Mouse (Mus musculus): ENCODE measurements at regions not wholly inside any gene's neighbourhood (a gene's known extent, or its start where the extent isn't known, plus 50 kb on each side); places are given as distances from the start of the nearest gene placed in this dataset.

DNA sequence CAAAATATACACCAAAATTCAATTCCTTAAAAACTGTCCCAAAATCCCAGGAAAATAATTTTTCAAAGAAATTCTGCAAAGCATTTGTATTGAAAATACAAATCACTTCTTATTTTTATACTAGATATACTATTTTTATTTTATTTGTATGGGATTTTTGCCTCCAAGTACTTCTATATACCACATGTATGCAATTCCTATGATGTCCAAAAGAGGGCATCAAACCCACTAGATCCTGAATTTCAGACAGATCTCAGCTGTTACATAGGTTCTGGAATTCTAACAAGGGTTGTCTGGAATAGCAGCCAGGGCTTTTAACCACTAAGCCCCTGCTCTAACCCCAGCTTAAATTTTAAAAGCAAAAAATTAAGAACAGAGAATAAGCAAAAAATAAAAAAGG lies 185.2 kb upstream of the Dgkb start:
- CTCF ChIA-PET: interaction anchor here in 1 of 4 experiments (0.7 kb wide), 1 partner anchor 141 kb away, joined by 3 read pairs; no protein-coding TSS in a partner anchor
- POLR2A ChIA-PET: no interaction called here

DNA sequence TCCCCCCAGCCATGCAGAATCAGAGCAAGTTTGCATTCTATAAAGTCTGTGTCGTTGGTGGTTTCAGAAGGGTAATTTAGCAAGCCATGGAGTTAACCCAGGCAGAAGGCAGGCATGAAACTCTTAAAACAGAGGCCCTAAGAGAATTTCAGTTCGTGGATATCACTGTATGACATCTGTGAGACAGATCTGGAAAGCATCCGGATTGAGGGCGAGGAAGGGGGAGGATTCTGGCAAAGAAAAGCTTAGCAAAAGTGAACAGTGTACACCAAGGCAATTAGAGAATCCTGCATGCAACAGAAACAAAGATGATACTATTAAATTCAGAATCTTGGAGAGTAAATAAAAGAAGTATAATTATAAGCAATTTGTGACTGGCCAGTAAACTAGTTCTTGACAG lies 184.2 kb upstream of the Dgkb start:
- CTCF ChIA-PET: no interaction called here
- POLR2A ChIA-PET: interaction anchor here in 1 of 4 experiments (0.5 kb wide), 1 partner anchor 658 kb away, joined by 5 read pairs; no protein-coding TSS in a partner anchor

DNA sequence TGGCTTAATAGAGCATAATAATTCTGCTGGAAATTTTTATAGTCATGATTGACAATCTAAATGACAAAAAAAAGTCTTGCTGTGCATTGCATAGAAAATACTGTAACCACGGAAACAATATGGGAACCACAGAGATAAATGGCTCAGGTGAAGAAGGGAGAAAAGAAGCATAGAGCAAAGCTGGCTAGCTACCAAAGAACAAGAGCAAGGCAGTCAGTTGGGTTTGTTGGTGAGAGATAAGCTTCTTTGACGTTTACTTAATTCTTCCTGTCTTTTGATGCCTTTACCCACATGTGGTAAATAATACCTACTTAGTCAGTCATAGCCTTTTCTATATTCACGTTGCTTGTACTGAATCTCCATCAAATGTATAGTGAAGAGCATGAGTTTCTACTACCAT lies 171.3 kb upstream of the Dgkb start:
- POLR2A ChIA-PET: no interaction called here
- CTCF ChIA-PET: no interaction called here

DNA sequence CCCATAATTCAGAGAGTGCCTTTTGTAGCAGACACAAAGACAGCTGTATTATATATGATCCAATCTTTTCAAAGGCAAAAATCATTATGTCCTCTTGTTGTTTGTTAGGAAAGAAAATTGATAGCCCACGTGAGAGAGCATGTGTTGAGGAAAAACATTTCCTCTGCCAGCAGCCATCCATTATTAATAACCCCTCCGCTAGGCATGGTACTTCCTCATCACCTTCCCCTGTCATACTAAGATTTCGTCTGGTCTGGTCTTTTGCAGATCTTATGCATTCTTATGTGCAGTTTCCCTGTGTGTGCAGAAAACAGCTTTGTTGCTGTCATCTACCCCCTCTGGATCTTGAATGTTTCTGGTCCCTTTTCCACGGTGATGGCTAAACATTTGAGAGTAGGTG lies 164.2 kb upstream of the Dgkb start:
- POLR2A ChIA-PET: no interaction called here

DNA sequence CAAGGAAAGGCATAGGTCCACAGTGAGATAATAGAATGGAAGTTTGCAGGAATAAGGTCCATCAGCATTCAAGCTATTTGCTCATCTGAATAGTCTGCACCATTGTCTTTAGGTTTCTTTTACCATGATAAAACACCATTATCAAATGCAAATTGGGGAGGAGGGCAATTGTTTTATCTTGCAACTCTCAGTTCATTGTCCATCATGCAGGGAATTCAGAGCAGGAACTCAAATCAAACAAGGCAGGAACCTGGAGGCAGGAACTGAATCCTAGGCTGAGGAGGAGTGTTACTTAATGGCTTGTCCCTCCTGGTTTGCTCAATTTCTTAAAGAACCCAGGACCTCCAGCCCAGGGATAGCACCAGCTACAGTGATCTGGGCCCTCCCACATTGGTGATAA lies 163.3 kb upstream of the Dgkb start:
- ChIA-PET CTCF (no interaction called here), POLR2A (no interaction called here)

More for the DNA sequence above, 164.2 kb upstream of the Dgkb start:
- CTCF ChIA-PET: no interaction called here

DNA sequence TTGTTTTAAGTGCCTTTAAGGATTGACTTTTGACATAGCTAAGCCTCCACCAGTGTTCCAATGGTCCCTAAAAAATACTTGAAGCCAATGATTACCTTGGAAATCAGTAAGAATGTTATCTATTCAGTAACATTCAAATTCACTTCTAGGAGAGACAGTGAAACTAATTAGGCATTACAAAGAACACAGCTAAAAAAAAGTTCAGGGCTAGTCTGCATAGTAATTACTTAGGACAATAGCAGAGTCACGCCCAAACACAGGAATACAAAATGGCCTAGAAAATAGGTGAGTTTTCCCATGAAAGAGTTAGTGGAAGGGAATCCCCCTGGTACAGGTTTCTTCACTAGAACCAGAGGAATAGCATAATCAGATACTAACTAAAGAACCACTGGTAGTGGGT lies 157.5 kb upstream of the Dgkb start:
- POLR2A ChIA-PET: interaction anchor here in 1 of 4 experiments (0.6 kb wide), 1 partner anchor 184 kb away, joined by 4 read pairs; no protein-coding TSS in a partner anchor
- CTCF ChIA-PET: no interaction called here

DNA sequence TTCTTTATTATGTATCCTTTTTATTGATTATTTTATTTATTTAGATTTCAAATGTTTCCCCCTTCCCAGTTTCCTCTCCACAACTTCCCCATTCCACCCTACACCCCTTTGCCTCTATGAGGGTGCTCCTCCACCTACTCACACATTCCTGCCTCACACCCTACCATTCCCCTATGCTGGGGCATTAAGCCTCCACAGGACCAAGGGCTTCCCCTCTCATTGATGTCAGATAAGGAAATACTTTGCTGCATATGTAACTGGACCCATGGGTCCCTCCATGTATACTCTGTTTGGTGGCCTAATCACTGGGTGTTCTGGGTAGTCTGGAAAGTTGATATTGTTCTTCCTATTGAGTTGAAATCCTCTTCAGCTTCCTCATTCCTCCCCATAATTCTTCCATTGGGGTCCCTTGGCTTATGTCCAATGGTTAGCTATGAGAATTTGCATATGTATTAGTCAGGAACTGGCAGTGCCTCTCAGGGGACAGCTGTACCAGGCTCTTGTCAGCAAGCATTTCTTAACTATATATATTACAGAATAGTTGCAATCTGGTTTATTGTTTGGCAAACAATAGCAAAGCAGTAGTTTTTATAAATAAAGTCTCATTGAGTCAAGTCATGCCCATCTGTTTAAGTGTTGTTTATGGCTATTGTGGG lies 134.9 kb upstream of the Dgkb start:
- ChIA-PET CTCF (no interaction called here), POLR2A (interaction anchor here in 1 of 4 experiments (0.6 kb wide), 1 partner anchor 200 kb away, joined by 3 read pairs; no protein-coding TSS in a partner anchor)

DNA sequence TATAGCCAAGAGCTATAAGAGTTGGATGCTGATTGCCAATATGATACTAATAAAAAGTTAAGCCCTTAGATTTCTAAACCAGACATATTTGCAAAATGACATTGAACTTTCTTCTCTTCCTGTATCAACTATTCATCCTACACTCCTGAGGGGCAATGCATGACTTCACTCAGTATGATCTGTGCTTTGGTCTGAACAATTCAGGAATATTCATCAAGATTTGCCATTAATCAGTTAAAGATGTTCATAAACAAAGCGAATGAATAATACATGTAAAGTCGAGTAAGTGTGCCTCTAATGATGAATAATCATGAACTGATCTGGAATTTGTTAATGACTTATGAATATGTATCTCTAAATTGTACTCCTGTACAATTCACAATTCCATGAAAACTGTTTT lies 124.9 kb upstream of the Dgkb start:
- ChIA-PET CTCF (no interaction called here), POLR2A (no interaction called here)

All from embryonic stem cell, embryonic (primary cell).